Mouse (Mus musculus): ENCODE measurements around the gene Ift43. TPM values are rescaled to one million over a fixed set of nuclear protein-coding genes. Genes with fewer than 3 reads are reported as not detected.

Gene Ift43
- total and polyA plus RNA-seq, 3 experiments, result 0.42 to 1.9 TPM; not detected in 1

DNA sequence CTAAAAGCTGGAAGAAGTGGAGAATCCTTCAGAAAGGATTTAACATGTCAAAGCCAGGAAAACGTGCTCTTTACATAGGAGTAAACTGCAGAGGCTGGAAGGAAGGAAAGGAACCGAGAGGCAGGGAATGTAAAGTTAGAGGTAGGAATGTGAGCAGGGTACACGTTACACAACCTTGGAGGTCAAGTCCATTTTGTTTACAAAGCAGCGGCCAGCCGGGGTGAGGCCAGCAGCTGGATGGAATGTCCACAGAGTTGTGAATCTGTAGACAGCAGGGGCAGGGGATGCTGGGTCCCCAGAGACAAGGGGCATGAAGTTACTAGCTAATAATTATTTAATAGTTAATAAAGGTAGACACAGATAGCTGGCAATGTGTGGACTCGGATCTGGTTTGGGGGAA, 45.8 kb downstream of the Ift43 start:
- Histone ChIP-seq H3K9me3 (replicated peaks; ENCODE audit: insufficient read depth, low read length) (no peaks in the 10 kb centered on the region), H3K79me2 (ENCODE audit: control insufficient read depth, insufficient read depth, low read length, poor library complexity) (no peaks in the 10 kb centered on the region), H3K27ac (ENCODE audit: control insufficient read depth, low read depth, low read length) (no peak overlapping the region), H3K4me3 (ENCODE audit: control insufficient read depth in 1 of 2, insufficient read depth in 1 of 2, low read depth in 2 of 2, low read length in 2 of 2) (no peak overlapping the region), H3K27me3 (ENCODE audit: control insufficient read depth in 1 of 2, insufficient read depth in 2 of 2, low read length in 2 of 2) (no peaks in the 10 kb centered on the region), H3K36me3 (ENCODE audit: control insufficient read depth in 1 of 2, insufficient read depth in 2 of 2, low read length in 2 of 2) (no peaks in the 10 kb centered on the region), H3K4me1 (ENCODE audit: control insufficient read depth in 1 of 2, insufficient read depth in 2 of 2, low read length in 2 of 2) (no peaks in the 10 kb centered on the region), H3K9ac (ENCODE audit: control insufficient read depth, low read depth, low read length, poor library complexity, severe bottlenecking) (no peak overlapping the region)
- no peak for TF ChIP-seq MAZ (IDR thresholded peaks at IDR 0.05; ENCODE audit: low read depth, low read length)
- no peak for TF ChIP-seq JUND (IDR thresholded peaks at IDR 0.05; ENCODE audit: low read depth, low read length)
- no peak for TF ChIP-seq USF2 (IDR thresholded peaks at IDR 0.05; ENCODE audit: borderline replicate concordance in 1 of 2, insufficient read depth in 1 of 2, low read depth in 1 of 2, low read length in 2 of 2)
- TF ChIP-seq ZMIZ1 (IDR thresholded peaks at IDR 0.05; ENCODE audit: low read depth, low read length), result no peak
- no peak for TF ChIP-seq ZKSCAN1 (IDR thresholded peaks at IDR 0.05; ENCODE audit: low read depth, low read length)
- no peak for TF ChIP-seq MYC (IDR thresholded peaks at IDR 0.05; ENCODE audit: low read depth, low read length)
- no peak for TF ChIP-seq ELF1 (IDR thresholded peaks at IDR 0.05; ENCODE audit: low read depth, low read length)
- no peak for TF ChIP-seq POLR2AphosphoS2 (IDR thresholded peaks at IDR 0.05; ENCODE audit: low read length)
- TF ChIP-seq MXI1 (IDR thresholded peaks at IDR 0.05; ENCODE audit: low read depth, low read length), result no peak
- no peak for TF ChIP-seq CHD1 (IDR thresholded peaks at IDR 0.05; ENCODE audit: low read depth, low read length)
- TF ChIP-seq ZC3H11A (IDR thresholded peaks at IDR 0.05; ENCODE audit: low read depth, low read length), result no peak
- TF ChIP-seq MYB (IDR thresholded peaks at IDR 0.05; ENCODE audit: low read depth, low read length), result no peak
- no peak for TF ChIP-seq MAFK (IDR thresholded peaks at IDR 0.05; ENCODE audit: borderline replicate concordance, low read depth, low read length)
- no peak for TF ChIP-seq UBTF (IDR thresholded peaks at IDR 0.05; ENCODE audit: borderline replicate concordance, insufficient read depth, low read depth, low read length)
- no peak for TF ChIP-seq E2F4 (IDR thresholded peaks at IDR 0.05; ENCODE audit: borderline replicate concordance, low read depth, low read length)
- TF ChIP-seq KAT2A (conservative IDR thresholded peaks at IDR 0.05; ENCODE audit: low read depth, low read length), result no peak
- TF ChIP-seq TAL1 (IDR thresholded peaks at IDR 0.05; ENCODE audit: low read length), result no peak
- DNase-seq (ENCODE audit: low read depth, low spot score), result no peak

DNA sequence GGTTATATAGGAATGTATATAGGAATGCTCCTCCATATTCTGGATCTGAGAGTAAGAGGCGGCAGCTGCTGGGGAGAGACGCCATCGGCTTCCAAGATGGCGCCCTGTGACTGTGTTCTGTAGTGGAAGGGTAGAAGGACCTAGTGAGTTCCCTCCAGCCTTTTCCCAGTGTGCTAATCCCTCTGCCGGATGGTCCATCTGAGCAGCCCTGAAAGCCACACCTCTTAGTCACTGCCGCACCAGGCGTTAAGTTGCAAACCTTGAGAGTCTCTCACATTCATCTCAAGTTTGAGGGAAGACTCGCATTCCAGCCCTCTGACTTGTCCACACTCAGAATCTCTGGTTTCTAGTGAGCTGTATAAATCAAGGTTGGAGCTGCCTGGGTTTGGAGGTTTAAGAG, 46.7 kb downstream of the Ift43 start:
- Histone ChIP-seq H3K27ac (ENCODE audit: control insufficient read depth, low read depth, low read length) (no peak overlapping the region), H3K79me2 (ENCODE audit: control insufficient read depth, insufficient read depth, low read length, poor library complexity) (no peaks in the 10 kb centered on the region), H3K27me3 (ENCODE audit: control insufficient read depth in 1 of 2, insufficient read depth in 2 of 2, low read length in 2 of 2) (no peaks in the 10 kb centered on the region), H3K36me3 (ENCODE audit: control insufficient read depth in 1 of 2, insufficient read depth in 2 of 2, low read length in 2 of 2) (no peaks in the 10 kb centered on the region), H3K4me3 (ENCODE audit: control insufficient read depth in 1 of 2, insufficient read depth in 1 of 2, low read depth in 2 of 2, low read length in 2 of 2) (no peak overlapping the region), H3K4me1 (ENCODE audit: control insufficient read depth in 1 of 2, insufficient read depth in 2 of 2, low read length in 2 of 2) (no peaks in the 10 kb centered on the region), H3K9me3 (replicated peaks; ENCODE audit: insufficient read depth, low read length) (no peaks in the 10 kb centered on the region), H3K9ac (ENCODE audit: control insufficient read depth, low read depth, low read length, poor library complexity, severe bottlenecking) (no peak overlapping the region)
- DNase-seq (ENCODE audit: low read depth, low spot score), result no peak
- no peak for TF ChIP-seq MYC (IDR thresholded peaks at IDR 0.05; ENCODE audit: low read depth, low read length)
- TF ChIP-seq MEF2A (IDR thresholded peaks at IDR 0.05; ENCODE audit: extremely low read depth, insufficient replicate concordance, low read depth, low read length, poor library complexity, severe bottlenecking), result no peak
- no peak for TF ChIP-seq POLR2AphosphoS5 (IDR thresholded peaks at IDR 0.05; ENCODE audit: borderline replicate concordance, low read depth, low read length)
- TF ChIP-seq GATA1 (IDR thresholded peaks at IDR 0.05; ENCODE audit: low read depth, low read length), result no peak
- no peak for TF ChIP-seq TAL1 (IDR thresholded peaks at IDR 0.05; ENCODE audit: low read length)
- TF ChIP-seq E2F4 (IDR thresholded peaks at IDR 0.05; ENCODE audit: borderline replicate concordance, low read depth, low read length), result no peak
- TF ChIP-seq RCOR1 (IDR thresholded peaks at IDR 0.05; ENCODE audit: low read depth, low read length), result no peak
- no peak for TF ChIP-seq ETS1 (IDR thresholded peaks at IDR 0.05; ENCODE audit: low read depth, low read length)
- TF ChIP-seq MXI1 (IDR thresholded peaks at IDR 0.05; ENCODE audit: low read depth, low read length), result no peak
- no peak for TF ChIP-seq CTCF (IDR thresholded peaks at IDR 0.05 in 2 of 3, conservative IDR thresholded peaks at IDR 0.05 in 1 of 3; ENCODE audit: control insufficient read depth in 1 of 3, insufficient read depth in 1 of 3, low read depth in 2 of 3, low read length in 3 of 3, poor library complexity in 1 of 3, severe bottlenecking in 1 of 3)
- no peak for TF ChIP-seq ZNF384 (IDR thresholded peaks at IDR 0.05; ENCODE audit: low read depth, low read length)

All from MEL (cell line).